Mouse (Mus musculus) frontal cortex, postnatal 14 days (tissue): ENCODE measurements around the gene Prl7d1.
"Not testable (repeated sequence)": the region's sequence is repeated elsewhere in the genome, so short reads cannot be mapped to it uniquely, and the experiment has no call there.

Source experiments
- DNase-seq, 2 experiments: peaks; one replicate each; pipeline ENCODE4 v3.0.0; 2022; ENCODE audit warnings: low spot score in 2 of 2

The Prl7d1 gene

GRCm38 (mm10) chr13:27716636-27717035 lies at the start of gene Prl7d1:
TSS of gene Prl7d1 (minus strand) at chr13:27716736.
- no peak for DNase-seq

GRCm38 (mm10) chr13:27734512-27735186 lies 18.1 kb upstream of the Prl7d1 start:
- DNase-seq: no peak

DNA sequence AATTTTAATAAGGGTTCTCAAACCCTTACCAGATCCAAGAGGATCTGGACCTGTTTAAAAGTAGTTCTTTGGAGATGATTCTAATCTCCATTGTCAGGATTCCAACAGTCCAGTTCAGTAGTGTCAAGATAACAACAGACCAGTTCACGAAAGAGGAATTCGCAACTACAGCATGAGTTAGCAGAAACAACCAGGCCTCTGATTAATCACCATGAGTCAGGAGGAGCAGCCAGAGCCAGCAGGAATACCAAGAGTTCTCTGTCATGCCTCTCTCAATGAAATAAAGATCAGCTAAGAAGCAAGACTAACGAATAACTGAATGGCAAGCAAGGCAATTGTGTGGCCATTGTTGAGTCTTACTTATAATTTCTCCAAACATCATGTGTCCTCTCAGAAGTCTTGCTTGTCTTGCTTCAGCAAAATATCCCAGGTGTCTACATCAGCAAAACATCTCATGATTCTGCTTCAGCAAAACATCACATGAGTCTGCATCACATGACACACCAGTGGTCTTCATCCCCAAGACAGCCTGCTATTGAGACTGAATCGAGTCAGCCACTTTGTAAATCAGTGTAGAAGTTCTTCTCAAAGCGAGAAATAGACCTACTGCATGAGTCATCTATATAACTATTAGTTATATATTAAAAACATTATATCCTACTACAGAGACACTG lies 13.9 kb upstream of the Prl7d1 start:
- not testable (repeated sequence) for DNase-seq

DNA sequence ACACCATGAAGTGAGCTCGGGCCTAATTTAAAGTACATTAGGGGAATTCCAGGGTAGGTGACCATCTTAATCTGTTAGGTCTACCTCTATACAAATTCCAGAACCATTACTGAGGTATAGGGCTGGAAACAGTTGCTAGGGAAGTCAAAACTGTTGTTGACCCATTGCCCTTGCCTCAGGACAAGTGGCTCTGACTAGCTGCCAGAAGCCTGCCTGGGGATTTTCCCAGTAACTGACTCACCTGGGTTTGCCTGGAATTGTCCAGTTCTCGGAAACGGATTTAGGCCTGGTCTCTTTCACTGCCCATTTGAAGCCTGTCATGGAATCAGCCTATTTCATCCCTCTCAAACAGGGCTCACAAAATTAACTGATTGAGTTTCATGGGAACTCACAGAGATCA lies 8.5 kb upstream of the Prl7d1 start:
- DNase-seq: not testable (repeated sequence)

DNA sequence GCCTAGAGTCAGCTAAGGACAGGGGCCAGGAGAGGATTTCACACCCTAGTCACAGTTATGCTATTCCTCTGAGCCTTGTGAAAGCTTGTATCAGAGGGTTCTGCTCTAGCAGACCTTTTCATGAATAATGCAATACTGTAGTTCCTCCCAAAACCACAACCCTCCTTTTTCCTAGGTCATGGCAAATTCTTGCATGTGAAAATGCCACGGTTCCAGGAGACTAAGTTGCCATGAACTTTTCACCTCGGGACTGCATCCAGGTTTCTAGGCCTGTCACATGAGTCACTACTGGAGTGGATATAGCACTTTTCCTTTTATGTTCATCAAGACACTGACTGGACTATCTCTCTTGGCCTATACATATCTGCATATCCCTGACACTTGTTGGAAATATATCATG lies 10.0 kb downstream of the Prl7d1 start:
- no peak for DNase-seq

DNA sequence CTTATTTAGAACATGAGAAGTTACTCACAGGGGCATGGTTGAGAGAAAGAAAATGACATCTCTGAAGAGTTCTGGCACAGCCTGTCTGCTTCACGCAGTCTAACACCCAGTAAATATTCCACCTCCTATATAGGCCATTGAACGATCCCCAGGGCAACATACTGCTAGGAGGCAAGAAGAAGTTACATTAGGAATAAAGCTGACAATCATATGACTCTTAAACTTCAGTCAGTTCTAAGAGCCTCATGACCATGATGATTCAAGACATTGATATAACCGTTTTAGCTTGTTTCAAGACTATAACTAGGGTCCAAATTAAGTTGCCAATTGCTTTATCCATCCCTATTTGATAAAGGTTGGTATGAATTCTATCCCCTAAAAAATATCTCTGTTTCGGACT lies 48.6 kb downstream of the Prl7d1 start, which contains the start of gene Prl7a2:
Gene Prl7a2, minus strand, starts transcription at position 101 of the 400 bp plus-strand sequence.
- DNase-seq: no peak

GRCm38 (mm10) chr13:27660747-27661146 lies 55.8 kb downstream of the Prl7d1 start:
- no peak for DNase-seq
